Mouse (Mus musculus) left cerebral cortex, postnatal 10 days (tissue): ENCODE data around the gene Fads1. TPM values are rescaled to one million over a fixed set of nuclear protein-coding genes. Genes with fewer than 3 reads are reported as not detected.

Experiments
- DNase-seq, 2 experiments: peaks; one replicate each; pipeline ENCODE4 v3.0.0; 2021 to 2022; ENCODE audit warnings: low spot score in 2 of 2, mixed read lengths in 1 of 2; ENCODE audit errors: extremely low spot score in 1 of 2
- intact Hi-C: fragments of 180-260 bp; cut with DNase I; formaldehyde crosslinking; loops from one replicate; pipeline ENCODE4 v1.15.1; 2025
- microRNA-seq: library from miRNA; unstranded; fragments of <30 nt; microRNA quantifications from one replicate; pipeline ENCODE4 v1.2.0, GENCODE M21; 2022
- total RNA-seq, 2 experiments: library from RNA; stranded (reverse); gene quantifications; 2 replicates each; pipeline ENCODE4 v1.2.3; 2021

Gene Fads1
- total RNA-seq, 2 experiments from 2014 or later = 157 to 167 TPM

DNA sequence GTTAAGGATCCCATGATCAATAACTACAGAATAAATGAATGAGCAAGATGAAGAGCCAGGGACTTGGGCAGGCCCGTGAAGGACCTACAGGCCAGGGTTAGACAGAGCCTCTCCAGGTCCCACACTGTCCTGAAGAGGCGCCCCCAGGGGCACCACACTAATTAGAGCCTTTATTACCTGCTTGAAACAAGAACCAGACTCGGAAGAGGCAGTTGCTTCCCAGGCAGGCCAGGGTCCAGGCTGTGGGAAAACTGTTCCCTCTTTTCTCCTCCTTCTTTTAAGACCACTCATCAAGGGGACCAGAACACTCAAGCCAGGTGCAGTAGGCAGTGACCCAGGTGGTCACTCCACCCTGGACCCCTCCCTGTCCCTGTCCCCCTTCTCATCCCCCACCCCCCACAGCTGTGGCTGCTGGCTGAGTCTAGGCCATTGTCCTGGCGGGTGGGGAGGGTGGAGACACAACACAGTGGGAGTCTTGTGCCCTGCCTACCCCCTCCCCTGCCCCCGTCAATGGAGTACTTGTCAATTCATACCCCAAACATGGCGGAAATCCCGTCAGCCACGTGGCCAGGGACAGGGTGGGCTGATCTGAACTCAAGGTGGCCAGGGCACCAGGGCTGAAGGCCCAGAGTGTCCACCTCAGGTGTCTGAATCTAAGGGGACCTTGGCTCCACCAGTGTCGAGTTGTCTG, 49.8 kb downstream of the Fads1 start:
- DNase-seq = peak in 1 of 2 experiments; percentile 65
- intact Hi-C loops = no loop called here

DNA sequence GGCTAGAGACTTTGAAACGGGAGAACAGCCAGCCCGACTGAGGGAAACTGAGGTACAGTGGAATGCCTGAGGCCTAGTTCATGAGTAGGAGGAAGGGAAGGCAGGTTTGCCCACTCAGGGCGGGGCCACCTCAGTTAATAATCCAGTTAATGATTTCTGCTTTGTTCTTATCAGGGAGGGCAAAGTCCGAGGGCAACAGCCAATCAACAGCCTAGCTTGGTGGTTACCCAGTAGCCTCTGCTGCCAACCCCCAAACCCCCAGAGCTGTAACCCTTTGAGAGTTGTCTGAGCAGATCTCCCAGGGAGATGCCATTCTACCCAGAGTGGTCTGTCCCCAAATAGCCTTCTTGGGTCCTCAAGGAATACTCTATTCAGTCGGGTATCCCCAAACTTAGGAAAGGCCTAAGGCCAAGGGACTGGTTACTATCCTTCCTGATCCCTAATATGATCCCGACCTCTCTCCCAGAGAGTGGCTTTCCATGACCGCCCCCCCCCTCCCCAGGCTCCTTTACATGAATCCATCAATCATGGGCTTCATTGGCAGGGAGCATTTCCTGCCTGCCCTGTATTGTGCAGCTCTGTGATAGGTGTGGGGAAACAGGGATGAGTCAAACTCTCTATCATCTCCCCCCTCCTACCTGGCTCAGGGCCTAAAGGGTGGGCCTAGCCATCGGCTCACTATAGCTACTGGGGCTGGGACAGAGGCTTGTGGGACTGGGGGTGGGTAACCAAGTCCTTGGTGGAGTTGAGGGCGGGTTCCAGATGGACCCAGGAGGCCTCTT, 53.3 kb downstream of the Fads1 start:
- no peak for DNase-seq
- intact Hi-C loops = no loop called here

DNA sequence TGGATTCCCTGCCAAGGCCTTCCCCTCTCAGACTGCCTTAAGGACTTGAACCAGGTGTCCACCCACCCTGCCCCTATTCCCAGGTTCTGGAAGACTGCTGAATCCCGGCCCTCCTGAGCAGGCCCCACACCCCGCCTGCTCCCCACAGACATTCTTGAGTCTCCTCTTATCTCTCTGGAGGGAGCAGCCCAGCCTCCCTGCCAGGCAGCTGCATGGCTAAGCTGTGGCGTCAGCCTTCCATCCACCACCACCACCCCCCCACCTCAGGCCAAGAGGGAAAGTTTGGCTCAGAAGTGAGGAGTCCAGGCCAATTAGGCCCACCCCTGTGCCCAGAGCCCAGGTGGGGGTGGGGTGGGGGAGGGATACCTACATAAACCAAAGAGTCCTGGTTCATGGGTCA, 55.8 kb downstream of the Fads1 start:
- DNase-seq = no peak

DNA sequence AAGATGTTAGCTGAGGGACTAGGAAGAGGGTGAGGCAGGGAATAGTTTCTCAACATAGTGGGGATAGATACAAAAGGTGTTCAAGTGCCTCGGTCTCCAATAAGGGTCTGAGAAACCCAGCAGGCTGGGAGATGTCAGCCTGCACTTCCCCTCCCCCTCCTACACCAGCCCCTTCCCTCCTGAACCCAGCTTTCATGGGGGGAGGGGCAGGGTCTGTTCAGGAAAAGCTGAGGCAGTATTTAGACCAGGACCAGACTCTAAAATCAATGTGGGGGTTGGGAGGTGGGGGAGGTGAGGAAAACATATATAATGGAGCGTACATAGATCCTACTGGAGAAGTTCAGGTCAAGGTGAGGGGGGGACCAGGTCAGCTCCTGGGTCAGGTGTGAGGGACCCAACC, 56.7 kb downstream of the Fads1 start:
- no peak for DNase-seq
- intact Hi-C loops = no loop called here

More for the DNA sequence above, 55.8 kb downstream of the Fads1 start:
- intact Hi-C loops = no loop called here

DNA sequence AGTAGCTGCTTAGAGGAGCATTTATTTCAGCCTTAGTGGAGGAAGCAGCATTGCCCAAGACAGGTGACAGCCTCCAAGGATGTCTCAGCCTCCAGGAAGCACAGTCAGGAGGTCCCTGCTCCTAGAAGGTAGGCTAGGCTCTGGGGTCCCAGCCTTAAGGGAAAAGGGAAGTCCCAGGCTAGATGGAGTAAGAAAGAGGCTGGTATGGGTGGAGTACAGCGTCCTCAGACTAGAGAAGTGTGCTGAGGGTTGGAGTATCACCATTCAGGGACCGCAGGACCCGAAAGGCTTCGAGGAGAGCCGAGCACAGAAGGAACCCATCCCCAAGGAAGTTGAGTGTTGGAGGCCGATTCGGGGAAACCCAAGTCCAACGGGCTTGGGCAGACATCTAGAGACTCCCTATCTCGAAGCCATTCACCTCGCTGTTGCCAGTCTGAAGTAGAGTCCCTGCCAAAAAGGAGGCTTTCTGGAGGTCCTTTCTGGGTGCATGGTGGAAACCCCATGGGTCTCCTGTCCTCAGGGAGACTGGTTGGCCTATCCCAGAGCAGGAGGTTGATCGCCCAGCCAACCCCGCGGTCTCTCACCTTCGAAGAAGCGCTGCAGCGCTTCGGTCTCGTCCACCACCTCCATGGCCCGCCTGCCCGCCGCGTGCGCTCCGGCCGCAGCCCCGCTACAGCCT, 57.4 kb downstream of the Fads1 start:
- intact Hi-C loops = no loop called here
- no peak for DNase-seq

DNA sequence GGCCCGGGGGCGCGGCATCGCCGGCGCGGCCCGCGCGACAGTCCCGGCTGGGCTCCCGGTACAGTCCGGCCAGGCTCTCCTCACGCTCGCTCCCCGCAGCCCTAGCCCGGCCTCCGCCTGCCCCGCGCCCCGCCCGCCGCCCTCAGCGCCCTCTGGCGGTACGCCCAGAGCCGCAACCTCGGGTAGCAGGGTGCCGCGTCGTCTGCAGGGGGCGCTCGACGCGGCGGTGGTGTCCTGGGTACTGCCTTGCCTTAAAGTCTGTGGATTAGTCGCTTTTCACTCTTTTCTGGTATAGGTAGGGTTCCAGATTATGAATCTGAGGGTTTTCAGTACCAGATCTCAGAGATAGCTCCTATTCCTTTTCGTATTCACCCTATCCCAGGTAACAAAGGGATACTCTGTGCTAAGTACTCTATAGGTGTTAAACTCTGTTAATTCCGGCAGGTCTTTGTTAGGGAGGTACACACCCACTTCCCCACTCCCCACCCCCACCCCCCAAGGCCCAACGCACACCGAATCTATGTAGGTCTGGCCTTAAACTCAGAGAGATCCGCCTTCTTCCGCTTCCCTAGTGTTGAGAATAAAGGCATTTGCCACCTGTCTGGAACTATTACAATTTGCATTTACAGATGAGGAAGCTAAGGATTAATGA, 58.1 kb downstream of the Fads1 start, which contains the start of gene Myrf:
Myrf (minus strand) TSS at position 95 of the 652 bp plus-strand sequence.
- peak in 1 of 2 experiments; percentile 87 for DNase-seq
- intact Hi-C loops = no loop called here

DNA sequence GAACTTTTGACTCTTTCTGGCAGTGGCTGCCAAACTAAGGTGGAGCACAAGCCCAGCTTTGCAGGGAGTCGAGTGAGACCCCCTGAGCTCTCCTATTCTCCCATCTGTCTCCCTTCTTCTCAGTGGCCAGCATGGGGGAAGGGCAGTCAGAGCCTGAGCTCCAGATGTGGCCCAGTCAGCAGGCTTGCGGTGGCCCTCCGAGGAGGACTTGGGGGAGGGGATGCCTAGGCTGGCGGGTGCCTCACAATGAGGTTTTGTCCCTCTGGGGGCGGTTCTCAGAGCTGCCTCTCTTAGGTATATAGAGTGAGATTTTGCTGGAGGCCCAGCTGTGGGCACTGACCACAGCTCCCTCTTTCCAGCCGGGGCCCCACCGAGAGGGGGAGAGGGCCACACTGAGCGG, 60.2 kb downstream of the Fads1 start:
- intact Hi-C loops = no loop called here
- peak in 1 of 2 experiments; percentile 56 for DNase-seq

DNA sequence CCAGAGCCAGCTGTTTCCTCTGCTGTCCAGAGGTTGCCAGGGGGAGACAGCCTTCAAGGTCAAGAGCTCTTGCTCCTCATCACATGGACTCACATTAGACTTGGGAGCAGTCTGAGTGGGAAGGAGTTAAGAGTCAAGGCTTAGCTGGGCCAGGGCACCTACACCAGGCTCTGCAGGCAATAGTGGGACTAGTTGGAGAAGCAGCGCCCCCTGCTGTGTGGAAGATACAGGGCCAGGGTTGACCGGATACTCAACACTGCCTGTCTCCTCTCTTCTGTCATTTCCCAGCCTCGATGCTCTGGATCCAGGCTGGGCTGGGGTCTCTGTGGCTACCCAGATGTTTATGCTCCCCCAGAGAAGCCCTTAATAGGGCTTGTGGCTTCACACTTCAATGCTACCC, 61.5 kb downstream of the Fads1 start:
- DNase-seq = peak; percentile 31 to 80
- intact Hi-C loops = no loop called here

Small RNA genes lying within 50 kb of the gene (microRNA-seq; reads per million reads assigned to microRNA genes)
- 0.86 reads per million for gene Mir6993

Other genes with a start within 250 kb of the Fads1 start
- 1,000 to 10,000 TPM; 1,579 to 1,597 TPM for gene Fth1, start 202.3 kb upstream of the Fads1 start, total RNA-seq
- gene Best1, start 181.3 kb upstream of the Fads1 start, total RNA-seq = 1 to 10 TPM; 1.2 to 1.8 TPM
- 10 to 100 TPM in 1 of 2 experiments, 1 to 10 TPM in 1; 9.7 to 10.9 TPM for gene Rab3il1, start 181.2 kb upstream of the Fads1 start, total RNA-seq
- gene Fads3, start 141.3 kb upstream of the Fads1 start, total RNA-seq = 10 to 100 TPM; 49.0 to 49.5 TPM
- 100 to 1,000 TPM; 217 to 220 TPM for gene Fads2, start 81.1 kb upstream of the Fads1 start, total RNA-seq
- gene Tmem258, start 21.1 kb downstream of the Fads1 start, total RNA-seq = 10 to 100 TPM; 90.5 TPM
- gene Fen1, start 21.3 kb downstream of the Fads1 start, total RNA-seq = 10 to 100 TPM in 1 of 2 experiments, 1 to 10 TPM in 1; 10.0 to 10.8 TPM
- gene Myrf, start 57.9 kb downstream of the Fads1 start, total RNA-seq = 1 to 10 TPM; 5.9 to 6.6 TPM
- gene Dagla, start 122.0 kb downstream of the Fads1 start, total RNA-seq = 10 to 100 TPM; 65.9 to 68.7 TPM
- gene Syt7, start 206.2 kb downstream of the Fads1 start, total RNA-seq = 100 to 1,000 TPM; 240 to 248 TPM